Mouse (Mus musculus) layer of hippocampus, adult 2 months (tissue): ENCODE measurements at regions not wholly inside any gene's neighbourhood (a gene's known extent, or its start where the extent isn't known, plus 50 kb on each side); places are given as distances from the start of the nearest gene placed in this dataset.

Experiments used
- DNase-seq, 2 experiments: peaks; one replicate each; pipeline ENCODE4 v3.0.0; 2022; ENCODE audit warnings: low spot score in 2 of 2
- H3K27ac ChIP-seq: fragments of 200-600 bp; 2 replicates; pipeline ENCODE4 v1.8.1; 2022
- H3K4me3 ChIP-seq: fragments of 200-600 bp; 2 replicates; pipeline ENCODE4 v1.8.1; 2022; ENCODE audit warnings: mild to moderate bottlenecking
- CTCF ChIP-seq: fragments of 200-600 bp; conservative IDR thresholded peaks from 2 replicates; pipeline ENCODE4 v1.8.1; 2022; ENCODE audit warnings: antibody characterized with exemption, mild to moderate bottlenecking, moderate library complexity

DNA sequence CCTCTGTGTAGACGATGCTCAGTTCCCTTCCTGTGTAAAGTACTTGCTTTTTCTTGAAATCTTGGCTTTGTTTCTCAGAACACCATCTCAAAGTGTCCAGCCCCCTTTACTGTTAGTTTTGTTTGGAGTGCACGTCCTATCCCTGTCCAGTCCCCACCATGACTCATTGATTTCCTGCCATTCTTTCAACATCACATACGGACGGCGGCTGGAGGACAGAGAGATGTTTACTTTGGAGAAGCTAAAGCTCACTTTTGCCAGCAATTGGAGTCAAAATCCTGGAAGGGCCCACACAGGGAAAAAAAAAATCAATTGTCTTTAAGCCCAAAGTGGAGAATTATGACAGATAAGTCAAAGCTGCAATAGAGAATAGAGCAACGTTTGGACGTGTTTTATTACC, 51.8 kb downstream of the Gm5426 start:
- DNase-seq, result no peak
- Histone ChIP-seq H3K27ac (no peak overlapping the region), H3K4me3 (no peak overlapping the region)
- TF ChIP-seq CTCF, result no peak

DNA sequence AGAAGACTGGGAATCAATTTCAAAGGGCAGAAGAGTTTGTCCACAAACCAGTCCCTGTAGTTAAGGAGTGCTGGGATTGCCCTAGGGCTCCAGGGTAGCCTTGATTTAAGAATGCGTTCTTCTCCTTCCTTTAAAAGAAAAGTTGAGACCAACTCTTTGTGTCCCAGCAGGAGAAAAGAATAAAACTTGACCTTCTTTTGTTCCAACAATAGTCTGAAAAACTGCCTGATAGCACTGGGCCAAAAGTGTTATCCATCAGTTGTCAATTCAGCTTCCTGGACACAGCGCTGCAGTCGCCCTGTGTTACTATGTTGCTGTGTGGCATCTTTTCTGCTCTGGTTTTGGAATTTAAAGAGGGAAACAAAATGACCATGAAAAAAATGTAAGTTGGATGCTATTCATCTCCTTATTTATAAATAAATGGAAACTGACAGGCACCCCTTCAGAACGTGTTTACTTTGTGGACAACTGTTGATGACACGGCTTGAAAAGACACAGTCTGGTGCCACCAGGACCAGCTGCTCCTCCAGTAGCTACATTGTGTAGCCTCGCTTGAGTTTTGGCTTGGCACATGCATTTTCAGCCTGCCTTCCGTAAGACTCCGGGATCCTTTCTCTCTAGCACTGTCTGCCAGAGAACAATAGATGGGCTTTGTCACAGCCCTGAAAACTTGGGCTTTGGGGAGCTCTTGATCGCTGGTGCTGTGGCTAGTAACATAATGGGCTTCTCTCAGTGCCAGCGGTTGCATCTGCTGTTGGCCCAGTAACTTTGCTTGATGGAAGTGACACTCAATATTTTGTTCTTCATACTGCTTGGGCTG, 54.0 kb downstream of the Gm5426 start:
- H3K4me3 ChIP-seq, result no peak overlapping the region
- no peak for TF ChIP-seq CTCF
- no peak overlapping the region for H3K27ac ChIP-seq
- peak in 1 of 2 experiments; percentile 11 for DNase-seq

DNA sequence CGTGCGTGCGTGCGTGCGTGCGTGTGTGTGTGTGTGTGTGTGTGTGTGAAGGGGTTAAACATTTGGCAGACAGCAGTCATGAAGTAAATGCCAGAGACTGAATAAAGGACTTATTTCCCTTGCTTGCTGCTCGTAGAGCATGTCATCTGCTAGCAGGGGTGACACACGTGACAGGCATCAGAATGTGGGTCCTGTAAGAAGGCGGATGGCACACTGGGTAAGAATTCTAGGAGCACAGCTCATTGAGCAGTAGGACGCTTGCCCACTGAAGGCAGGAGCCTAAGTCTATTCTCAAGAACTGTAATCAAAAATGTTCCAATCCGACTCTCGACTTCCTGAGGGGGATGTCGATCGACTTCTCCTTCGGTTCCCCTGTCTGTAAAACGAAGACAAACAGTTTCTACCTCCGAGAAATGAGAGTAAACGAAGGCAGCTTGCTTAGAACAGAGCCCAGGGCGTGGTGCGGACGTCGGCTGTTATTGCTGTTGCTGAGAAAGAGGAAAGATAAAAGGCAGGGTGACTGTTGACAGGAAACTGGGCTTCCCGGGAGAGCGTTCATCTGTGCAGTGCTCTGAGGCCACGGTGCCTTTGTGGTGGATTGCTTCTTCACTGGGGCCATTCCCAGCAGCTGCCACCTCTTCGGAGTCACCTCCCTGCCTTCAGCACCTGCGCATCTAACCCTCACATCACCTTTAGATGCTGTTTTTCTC, 64.7 kb downstream of the Gm5426 start:
- H3K4me3 ChIP-seq, result peak overlapping the region; percentile 15; the same call in 1 of the 2 replicates
- no peak for TF ChIP-seq CTCF
- H3K27ac ChIP-seq, result no peak overlapping the region
- DNase-seq, result no peak

DNA sequence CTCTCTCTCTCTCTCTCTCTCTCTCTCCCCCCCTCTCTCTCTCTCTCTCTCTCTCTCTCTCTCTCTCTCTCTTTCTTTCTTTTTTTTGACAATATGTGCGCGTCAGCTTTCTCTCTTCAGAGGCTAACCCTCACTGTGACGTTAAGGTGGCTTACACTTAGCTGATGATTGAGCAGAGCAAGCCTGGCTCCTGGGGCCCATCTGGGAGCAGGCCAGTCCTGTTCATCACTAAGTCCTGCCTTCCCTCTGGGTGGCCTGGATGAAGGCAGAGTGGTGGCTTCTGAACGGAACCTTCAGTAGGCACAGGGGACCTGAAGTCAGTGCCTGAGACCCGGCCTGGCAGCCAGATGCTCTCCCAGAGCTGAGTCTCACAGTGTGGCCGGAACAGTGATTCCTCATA, 65.5 kb downstream of the Gm5426 start:
- DNase-seq, result no peak
- TF ChIP-seq CTCF, result no peak
- Histone ChIP-seq H3K27ac (no peak overlapping the region), H3K4me3 (no peak overlapping the region)

DNA sequence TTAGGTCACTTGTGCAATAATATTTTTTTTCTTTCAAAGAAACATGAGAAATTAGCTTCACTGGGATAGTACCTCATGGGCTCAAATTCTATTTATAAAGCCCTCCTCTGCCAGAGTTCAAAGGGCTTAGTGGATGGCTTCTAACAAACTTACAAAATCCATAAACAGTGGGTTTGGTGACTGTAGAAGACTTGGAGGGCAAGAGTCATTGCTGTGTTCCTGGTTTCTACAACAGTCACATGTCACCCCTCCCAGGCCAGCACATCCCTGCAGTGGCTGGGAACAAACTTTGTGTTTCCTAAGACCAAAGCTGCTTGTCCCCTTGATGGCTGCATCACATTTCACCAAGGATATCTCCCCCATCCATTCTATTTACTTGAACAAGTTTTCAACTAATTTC, 66.5 kb downstream of the Gm5426 start:
- no peak for TF ChIP-seq CTCF
- Histone ChIP-seq H3K4me3 (no peak overlapping the region), H3K27ac (no peak overlapping the region)
- no peak for DNase-seq

DNA sequence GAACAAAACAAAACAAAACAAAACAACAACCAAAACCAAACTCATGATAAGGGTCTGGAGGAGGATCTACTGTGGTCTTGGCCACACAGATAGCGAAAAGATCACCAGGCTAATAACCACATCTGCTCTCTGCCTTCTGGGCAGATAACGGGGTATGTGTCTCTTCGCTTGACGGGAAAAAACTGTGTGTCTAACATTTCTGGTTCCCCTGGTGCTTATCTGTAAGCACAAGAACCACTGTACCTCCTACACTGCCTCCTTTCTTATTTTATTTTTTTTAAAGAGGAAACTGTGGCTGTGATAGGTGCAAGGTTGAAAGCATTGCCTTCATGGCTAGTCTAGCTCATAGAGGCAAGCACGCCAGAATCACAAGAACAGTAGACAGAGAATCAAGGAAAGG, 67.8 kb downstream of the Gm5426 start:
- Histone ChIP-seq H3K27ac (no peak overlapping the region), H3K4me3 (no peak overlapping the region)
- no peak for TF ChIP-seq CTCF
- DNase-seq, result no peak

DNA sequence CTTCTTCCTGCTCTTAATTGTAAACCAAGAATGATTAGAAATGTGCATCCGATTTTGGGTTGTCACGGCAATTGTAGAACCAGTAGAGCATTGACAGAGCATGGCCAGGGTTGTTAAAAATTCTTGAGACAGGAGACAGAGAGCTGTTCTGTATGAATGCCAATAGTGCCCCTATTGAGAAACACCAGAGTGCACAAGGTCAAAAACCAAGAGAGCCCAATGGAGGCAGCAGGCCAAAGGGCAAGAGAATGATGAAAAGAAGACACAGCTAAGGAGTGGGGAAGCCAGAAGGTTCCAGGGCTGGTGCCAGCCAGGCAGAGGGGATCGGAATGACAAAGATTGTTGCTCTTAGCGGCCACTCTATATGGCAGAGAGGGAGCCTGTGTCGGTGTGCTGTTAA, 72.8 kb downstream of the Gm5426 start:
- DNase-seq, result no peak
- TF ChIP-seq CTCF, result no peak
- H3K4me3 ChIP-seq, result no peak overlapping the region
- no peak overlapping the region for H3K27ac ChIP-seq

DNA sequence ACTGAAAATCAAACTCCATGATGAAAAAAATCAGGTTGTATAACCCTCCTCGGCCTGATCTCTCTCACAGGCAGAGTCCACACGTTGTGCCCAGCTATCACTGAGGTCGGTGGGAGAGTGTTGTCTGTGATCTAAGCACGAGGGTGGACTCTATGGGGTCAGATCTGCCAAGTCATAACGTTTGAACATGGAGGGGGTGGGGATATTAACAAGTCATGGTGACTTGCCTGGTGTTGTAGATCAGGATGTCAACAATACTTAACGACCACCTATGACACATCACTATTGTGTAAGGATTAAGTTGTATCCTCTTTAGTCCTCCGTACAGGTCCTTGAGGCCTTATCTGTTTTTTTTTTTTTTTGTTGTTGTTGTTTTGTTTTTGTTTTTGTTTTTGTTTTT, 74.8 kb downstream of the Gm5426 start:
- TF ChIP-seq CTCF, result no peak
- H3K4me3 ChIP-seq, result no peak overlapping the region
- DNase-seq, result no peak
- no peak overlapping the region for H3K27ac ChIP-seq

DNA sequence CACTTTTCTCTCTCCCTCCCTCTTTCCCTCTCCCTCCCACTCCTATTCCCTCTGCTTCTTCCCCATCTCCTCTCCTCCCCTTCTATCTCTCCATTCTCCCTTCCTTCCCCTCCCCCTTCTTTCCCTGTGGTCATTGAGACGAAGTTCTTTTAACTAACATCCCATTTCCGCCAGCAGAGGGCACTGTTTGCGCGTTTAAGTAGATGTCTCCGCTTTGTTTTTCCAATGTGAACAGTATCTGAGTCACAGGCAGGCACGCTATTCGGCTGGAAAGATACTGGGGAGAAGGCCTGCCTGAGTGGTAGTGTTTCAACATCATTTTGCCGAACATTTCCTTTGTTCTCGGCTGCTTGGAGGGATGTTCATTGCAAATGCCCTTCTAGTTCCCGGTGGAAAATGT, 77.5 kb downstream of the Gm5426 start:
- peak overlapping the region; percentile 2; the same call in 1 of the 2 replicates for H3K27ac ChIP-seq
- peak; percentile 91 to 93 for DNase-seq
- H3K4me3 ChIP-seq, result no peak overlapping the region
- peak; percentile 82 for TF ChIP-seq CTCF

DNA sequence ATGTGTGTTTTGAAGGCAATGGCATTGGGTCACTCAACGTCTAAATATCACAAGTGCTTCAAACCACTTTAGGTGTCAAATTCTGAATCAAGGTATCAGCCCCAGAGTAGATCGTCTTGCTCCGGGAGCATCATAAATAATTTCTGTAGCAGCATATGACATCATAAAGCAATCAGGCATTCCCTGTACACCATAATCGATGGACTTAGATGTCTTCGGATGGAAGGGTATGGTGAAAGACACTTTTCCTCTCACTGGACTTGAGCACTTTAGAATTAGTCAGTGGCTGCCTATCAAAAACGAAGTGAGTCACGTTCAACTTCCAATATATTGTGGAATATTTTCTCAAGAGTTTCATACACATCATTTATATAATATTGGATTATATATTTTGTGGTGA, 77.9 kb downstream of the Gm5426 start:
- DNase-seq, result no peak
- Histone ChIP-seq H3K27ac (peak overlapping the region; percentile 2; the same call in 1 of the 2 replicates), H3K4me3 (no peak overlapping the region)

DNA sequence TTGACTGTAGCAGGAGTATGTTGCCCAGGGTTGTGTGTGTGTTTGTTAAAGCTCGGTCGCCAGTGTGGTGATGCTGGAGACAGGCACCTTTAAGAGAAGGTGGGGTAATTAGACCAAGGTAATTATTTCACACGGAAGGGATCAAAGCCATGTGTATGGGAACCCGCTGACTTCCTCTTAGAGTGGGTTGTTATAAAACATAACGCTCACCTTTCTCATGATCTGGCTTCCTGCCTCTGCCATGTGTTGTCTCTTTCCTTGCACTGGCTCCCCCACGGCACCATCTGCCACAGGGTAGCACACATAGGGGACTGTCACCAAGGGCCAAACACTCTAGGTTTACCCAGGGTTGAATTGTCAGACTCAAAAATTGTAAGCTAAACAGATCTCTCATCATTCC, 78.5 kb downstream of the Gm5426 start:
- TF ChIP-seq CTCF, result no peak
- no peak overlapping the region for H3K4me3 ChIP-seq
- H3K27ac ChIP-seq, result no peak overlapping the region
- peak; percentile 9 to 26 for DNase-seq

More for the DNA sequence above, 77.9 kb downstream of the Gm5426 start:
- no peak for TF ChIP-seq CTCF

DNA sequence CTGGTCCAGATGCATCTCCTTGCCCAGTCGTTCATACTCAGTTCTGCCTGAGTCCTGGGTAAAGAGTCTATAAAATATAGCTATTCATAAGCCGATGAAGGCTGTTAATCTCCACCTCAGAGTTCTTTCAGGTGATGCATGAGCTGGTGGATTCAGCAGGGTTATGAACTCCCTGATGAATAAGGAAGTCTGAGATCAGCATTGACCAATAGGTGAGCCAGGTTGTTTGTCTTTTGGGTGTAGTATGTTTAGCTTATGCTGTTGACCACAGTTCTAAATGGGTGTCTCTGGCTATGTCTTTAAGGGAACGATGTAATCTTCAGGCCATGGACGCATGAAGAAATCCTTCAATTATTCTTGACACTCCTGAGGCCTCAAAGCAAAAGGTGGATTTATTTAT, 84.3 kb downstream of the Gm5426 start:
- H3K4me3 ChIP-seq, result no peak overlapping the region
- H3K27ac ChIP-seq, result no peak overlapping the region
- DNase-seq, result no peak
- no peak for TF ChIP-seq CTCF

DNA sequence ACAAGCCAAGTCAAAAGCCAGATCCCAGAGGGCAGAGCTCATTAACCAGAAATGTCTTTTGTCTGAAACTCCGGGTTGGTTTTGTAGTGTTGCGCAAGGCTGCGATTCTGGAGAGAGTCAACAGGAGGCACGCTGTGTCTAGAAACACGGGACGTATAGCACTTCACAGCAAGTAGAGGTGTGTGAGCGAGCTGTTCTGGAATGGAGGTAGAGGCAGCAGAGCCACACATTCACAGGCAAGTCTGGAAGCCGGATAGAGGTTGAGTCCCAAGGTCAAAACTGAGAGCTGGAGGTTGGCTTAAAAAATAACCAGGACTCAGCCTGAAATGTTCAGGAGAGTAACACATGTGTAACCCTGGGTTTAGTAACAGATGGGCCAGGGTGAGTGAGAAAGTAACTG, 94.0 kb downstream of the Gm5426 start:
- no peak for DNase-seq
- TF ChIP-seq CTCF, result peak; percentile 34; the same call in 1 of the 2 replicates
- no peak overlapping the region for H3K27ac ChIP-seq
- H3K4me3 ChIP-seq, result no peak overlapping the region

DNA sequence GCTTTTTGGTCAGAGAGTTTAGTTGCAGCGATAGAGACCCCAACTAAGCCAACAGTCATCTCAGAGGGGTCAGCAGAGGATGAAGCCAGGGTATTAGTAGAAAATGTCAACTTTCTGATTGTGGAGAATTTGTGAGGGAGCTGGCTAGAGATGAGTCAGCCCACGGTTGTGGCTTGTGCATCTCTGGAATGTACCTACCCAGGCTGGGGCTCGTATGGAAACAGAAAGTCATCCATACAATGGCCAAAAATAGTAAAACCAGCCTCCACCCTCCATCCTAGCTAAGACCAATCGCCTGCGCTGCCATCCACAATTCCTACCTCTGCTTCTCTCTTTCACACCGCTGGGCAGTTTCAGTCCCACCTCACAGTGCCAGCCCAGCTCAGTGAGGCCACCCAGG, 94.9 kb downstream of the Gm5426 start:
- Histone ChIP-seq H3K4me3 (no peak overlapping the region), H3K27ac (no peak overlapping the region)
- no peak for TF ChIP-seq CTCF
- DNase-seq, result no peak
